Mouse (Mus musculus): Measurements from ENCODE around the gene Zfp948. TPM values are rescaled to one million over a fixed set of nuclear protein-coding genes. Genes with fewer than 3 reads are reported as not detected.

Gene Zfp948
- total and polyA plus RNA-seq, 3 experiments: 3.2 to 3.5 TPM; not detected in 1

- peak; percentile 52 for DNase-seq (ENCODE audit: low read depth, low spot score)
These were observed 888 bp downstream of the Zfp948 start for GRCm38 (mm10) chr17:21567696-21568095.

GRCm38 (mm10) chr17:21579080-21579479 is 12.3 kb downstream of the Zfp948 start:
- H3K4me1 ChIP-seq (ENCODE audit: control insufficient read depth in 1 of 2, insufficient read depth in 2 of 2, low read length in 2 of 2): peaks cover 0 to 7% of the 10 kb centered on the region in 2 experiments; a peak in 1 of 4 replicates
- H3K9me3 ChIP-seq (replicated peaks; ENCODE audit: insufficient read depth, low read length): no peaks in the 10 kb centered on the region
- peak; percentile 56 for DNase-seq (ENCODE audit: low read depth, low spot score)
- H3K27ac ChIP-seq (ENCODE audit: control insufficient read depth, low read depth, low read length): no peak overlapping the region
- H3K27me3 ChIP-seq (ENCODE audit: control insufficient read depth in 1 of 2, insufficient read depth in 2 of 2, low read length in 2 of 2): no peaks in the 10 kb centered on the region
- no peak for TF ChIP-seq USF2 (IDR thresholded peaks at IDR 0.05; ENCODE audit: borderline replicate concordance in 1 of 2, insufficient read depth in 1 of 2, low read depth in 1 of 2, low read length in 2 of 2)
- no peak for TF ChIP-seq MYC (IDR thresholded peaks at IDR 0.05; ENCODE audit: low read depth, low read length)
- TF ChIP-seq USF1 (IDR thresholded peaks at IDR 0.05; ENCODE audit: low read depth, low read length): no peak
- no peak for TF ChIP-seq SIN3A (IDR thresholded peaks at IDR 0.05; ENCODE audit: low read length)
- TF ChIP-seq MAZ (IDR thresholded peaks at IDR 0.05; ENCODE audit: low read depth, low read length): no peak
- no peak for TF ChIP-seq RAD21 (IDR thresholded peaks at IDR 0.05; ENCODE audit: low read depth, low read length)
- TF ChIP-seq KAT2A (conservative IDR thresholded peaks at IDR 0.05; ENCODE audit: low read depth, low read length): no peak
- TF ChIP-seq MYB (IDR thresholded peaks at IDR 0.05; ENCODE audit: low read depth, low read length): no peak
- TF ChIP-seq ZMIZ1 (IDR thresholded peaks at IDR 0.05; ENCODE audit: low read depth, low read length): no peak
- no peak for TF ChIP-seq SMC3 (IDR thresholded peaks at IDR 0.05; ENCODE audit: low read depth, low read length)
- TF ChIP-seq ETS1 (IDR thresholded peaks at IDR 0.05; ENCODE audit: low read depth, low read length): no peak
- TF ChIP-seq GABPA (IDR thresholded peaks at IDR 0.05; ENCODE audit: low read depth, low read length): no peak
- no peak for TF ChIP-seq RCOR1 (IDR thresholded peaks at IDR 0.05; ENCODE audit: low read depth, low read length)
- no peaks in the 10 kb centered on the region for H3K79me2 ChIP-seq (ENCODE audit: control insufficient read depth, insufficient read depth, low read length, poor library complexity)
- H3K4me3 ChIP-seq (ENCODE audit: control insufficient read depth in 1 of 2, insufficient read depth in 1 of 2, low read depth in 2 of 2, low read length in 2 of 2): no peak overlapping the region
- 0 out of 2 replicates have a peak overlapping the region, but pooled peaks have one; percentile 14 for H3K9ac ChIP-seq (ENCODE audit: control insufficient read depth, low read depth, low read length, poor library complexity, severe bottlenecking)
- peaks cover 0 to 5% of the 10 kb centered on the region in 2 experiments; a peak in 2 of 4 replicates for H3K36me3 ChIP-seq (ENCODE audit: control insufficient read depth in 1 of 2, insufficient read depth in 2 of 2, low read length in 2 of 2)

More at GRCm38 (mm10) chr17:21567696-21568095, 888 bp downstream of the Zfp948 start:
- H3K4me3 ChIP-seq (ENCODE audit: control insufficient read depth in 1 of 2, insufficient read depth in 1 of 2, low read depth in 2 of 2, low read length in 2 of 2): no peak overlapping the region
- no peak overlapping the region; the same call in 1 of the 2 replicates for H3K9ac ChIP-seq (ENCODE audit: control insufficient read depth, low read depth, low read length, poor library complexity, severe bottlenecking)
- H3K27me3 ChIP-seq (ENCODE audit: control insufficient read depth in 1 of 2, insufficient read depth in 2 of 2, low read length in 2 of 2): no peaks in the 10 kb centered on the region
- peaks cover 0 to 4% of the 10 kb centered on the region in 2 experiments; a peak in 2 of 4 replicates for H3K36me3 ChIP-seq (ENCODE audit: control insufficient read depth in 1 of 2, insufficient read depth in 2 of 2, low read length in 2 of 2)
- peaks cover 2 to 4% of the 10 kb centered on the region in 2 experiments; a peak in 2 of 4 replicates for H3K4me1 ChIP-seq (ENCODE audit: control insufficient read depth in 1 of 2, insufficient read depth in 2 of 2, low read length in 2 of 2)
- no peak overlapping the region for H3K27ac ChIP-seq (ENCODE audit: control insufficient read depth, low read depth, low read length)
- no peaks in the 10 kb centered on the region; the same call in none of the 2 replicates for H3K79me2 ChIP-seq (ENCODE audit: control insufficient read depth, insufficient read depth, low read length, poor library complexity)
- TF ChIP-seq ETS1 (IDR thresholded peaks at IDR 0.05; ENCODE audit: low read depth, low read length) (no peak), RAD21 (IDR thresholded peaks at IDR 0.05; ENCODE audit: low read depth, low read length) (no peak), RCOR1 (IDR thresholded peaks at IDR 0.05; ENCODE audit: low read depth, low read length) (no peak), MAX (IDR thresholded peaks at IDR 0.05; ENCODE audit: low read length) (no peak), GATA1 (IDR thresholded peaks at IDR 0.05; ENCODE audit: low read depth, low read length) (no peak), CTCF (IDR thresholded peaks at IDR 0.05 in 2 of 3, conservative IDR thresholded peaks at IDR 0.05 in 1 of 3; ENCODE audit: control insufficient read depth in 1 of 3, insufficient read depth in 1 of 3, low read depth in 2 of 3, low read length in 3 of 3, poor library complexity in 1 of 3, severe bottlenecking in 1 of 3) (no peak), TBP (IDR thresholded peaks at IDR 0.05; ENCODE audit: low read depth, low read length) (no peak), SMC3 (IDR thresholded peaks at IDR 0.05; ENCODE audit: low read depth, low read length) (no peak), ELF1 (IDR thresholded peaks at IDR 0.05; ENCODE audit: low read depth, low read length) (no peak), CHD2 (IDR thresholded peaks at IDR 0.05; ENCODE audit: low read length) (no peak), NRF1 (IDR thresholded peaks at IDR 0.05; ENCODE audit: insufficient read depth, low read depth, low read length, poor library complexity, severe bottlenecking) (no peak), E2F4 (IDR thresholded peaks at IDR 0.05; ENCODE audit: borderline replicate concordance, low read depth, low read length) (no peak), MYC (IDR thresholded peaks at IDR 0.05; ENCODE audit: low read depth, low read length) (no peak), TAL1 (IDR thresholded peaks at IDR 0.05; ENCODE audit: low read length) (no peak)
- H3K9me3 ChIP-seq (replicated peaks; ENCODE audit: insufficient read depth, low read length): no peaks in the 10 kb centered on the region
